Mouse (Mus musculus) erythroblast, embryonic 14.5 days (primary cell): ENCODE measurements around the gene Sorbs1. TPM values are rescaled to one million over a fixed set of nuclear protein-coding genes. Genes with fewer than 3 reads are reported as not detected.

Experiments
- H3K27me3 ChIP-seq: 2 replicates; pipeline ENCODE4 v1.6.1; 2012; ENCODE audit warnings: inconsistent platforms; ENCODE audit not compliant: control insufficient read depth
- H3K36me3 ChIP-seq: 2 replicates; pipeline ENCODE4 v1.6.1; 2012; ENCODE audit warnings: mild to moderate bottlenecking, inconsistent platforms; ENCODE audit not compliant: control insufficient read depth
- H3K4me1 ChIP-seq: 2 replicates; pipeline ENCODE4 v1.6.1; 2012; ENCODE audit warnings: inconsistent platforms; ENCODE audit not compliant: control insufficient read depth
- H3K4me3 ChIP-seq: replicated peaks from 2 replicates; pipeline ENCODE3; 2012; ENCODE audit warnings: moderate library complexity, mild to moderate bottlenecking, inconsistent platforms
- H3K9me3 ChIP-seq: 2 replicates; pipeline ENCODE4 v1.6.1; 2012; ENCODE audit warnings: low read length, inconsistent platforms, mixed read lengths; ENCODE audit not compliant: control insufficient read depth
- GATA1 ChIP-seq: IDR thresholded peaks from 2 replicates; pipeline ENCODE4 v1.6.1; 2012; ENCODE audit warnings: low read length, inconsistent platforms, mixed read lengths
- TAL1 ChIP-seq: IDR thresholded peaks from 3 replicates; pipeline ENCODE4 v1.6.1; 2012; ENCODE audit warnings: low read length, inconsistent platforms, mixed read lengths
- polyA plus RNA-seq: library from polyadenylated mRNA; stranded (reverse); fragments of >175 nt; gene quantifications from 2 replicates; pipeline ENCODE4 v1.2.3, GENCODE M21; 2012

Sorbs1 gene
- polyA plus RNA-seq, 1 experiment = 2.4 TPM

DNA sequence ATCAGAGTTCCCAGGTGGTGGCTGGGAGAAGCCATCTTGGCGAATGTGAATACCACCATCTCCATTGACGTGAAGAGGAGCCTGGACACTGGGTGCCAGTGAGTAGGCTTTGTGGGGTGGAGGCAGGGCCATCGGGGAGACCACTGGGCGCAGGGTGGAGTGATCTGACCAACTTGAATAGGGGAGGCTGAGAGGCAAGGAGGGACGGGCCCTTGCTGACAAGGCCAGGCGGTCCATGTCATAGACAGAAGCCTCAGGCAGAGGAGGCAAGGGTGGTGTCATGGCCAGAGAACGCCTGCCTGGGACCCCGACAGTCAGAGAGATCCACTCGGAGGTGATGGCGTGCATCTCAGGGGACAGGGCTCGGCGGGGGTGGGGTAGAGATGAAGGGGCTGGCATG is 203.7 kb downstream of the Sorbs1 start:
- peaks cover 66% of the 10 kb centered on the region for H3K36me3 ChIP-seq
- H3K9me3 ChIP-seq = no peaks in the 10 kb centered on the region
- no peak overlapping the region for H3K4me3 ChIP-seq
- H3K27me3 ChIP-seq = no peaks in the 10 kb centered on the region
- no peaks in the 10 kb centered on the region; the same call in 1 of the 2 replicates for H3K4me1 ChIP-seq
- TF ChIP-seq GATA1 (no peak), TAL1 (no peak)

DNA sequence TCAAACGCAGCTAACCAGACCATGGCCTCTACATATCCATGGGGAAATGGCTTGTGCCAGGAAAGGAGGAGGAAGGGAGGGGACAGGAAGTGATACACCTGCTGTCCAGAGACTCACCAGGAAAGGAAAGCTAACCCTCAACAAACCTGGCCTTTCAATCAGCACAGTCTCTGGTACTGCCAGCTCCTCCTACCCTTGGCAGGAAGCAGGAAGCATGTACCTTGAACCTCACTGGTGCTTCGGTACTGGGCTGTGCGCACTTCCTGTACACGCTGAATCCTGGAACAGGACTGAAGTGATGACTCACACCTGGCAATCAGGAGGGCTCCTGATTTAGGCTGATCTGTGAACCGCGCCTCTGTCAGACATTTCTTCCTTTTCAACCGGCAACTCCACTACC is 206.0 kb downstream of the Sorbs1 start:
- Histone ChIP-seq H3K27me3 (no peaks in the 10 kb centered on the region), H3K4me1 (no peaks in the 10 kb centered on the region; the same call in 1 of the 2 replicates), H3K36me3 (peaks cover 54% of the 10 kb centered on the region), H3K4me3 (no peak overlapping the region), H3K9me3 (no peaks in the 10 kb centered on the region)
- TF ChIP-seq GATA1 (no peak), TAL1 (no peak)

- H3K4me3 ChIP-seq = no peak overlapping the region
- H3K27me3 ChIP-seq = no peaks in the 10 kb centered on the region
- H3K9me3 ChIP-seq = no peaks in the 10 kb centered on the region
- no peaks in the 10 kb centered on the region; the same call in 1 of the 2 replicates for H3K4me1 ChIP-seq
- no peak for TF ChIP-seq TAL1
- no peak for TF ChIP-seq GATA1
- H3K36me3 ChIP-seq = peaks cover 56% of the 10 kb centered on the region
Measured at GRCm38 (mm10) chr19:40306631-40307030, 206.9 kb downstream of the Sorbs1 start.

DNA sequence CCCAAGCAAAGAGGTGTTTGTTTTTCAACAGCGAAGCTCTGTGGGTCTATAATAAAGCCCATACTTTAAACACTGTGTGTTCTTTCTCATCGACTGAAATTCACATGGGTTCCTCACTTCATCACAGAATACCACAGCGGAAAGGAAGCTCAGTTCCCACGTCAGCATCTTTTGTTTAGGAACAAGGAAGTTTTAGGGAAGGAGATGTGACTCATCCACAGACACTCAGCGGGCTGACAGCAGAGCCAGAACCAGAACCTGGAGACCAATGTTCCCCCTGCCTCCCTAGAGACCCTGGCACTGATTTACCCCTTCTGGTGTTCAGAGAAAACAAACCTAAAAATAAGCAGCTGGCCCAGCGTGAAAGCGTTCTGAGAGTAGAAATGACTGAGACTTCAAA is 208.1 kb downstream of the Sorbs1 start:
- peaks cover 55% of the 10 kb centered on the region for H3K36me3 ChIP-seq
- TF ChIP-seq TAL1 (no peak), GATA1 (no peak)
- no peaks in the 10 kb centered on the region for H3K27me3 ChIP-seq
- H3K9me3 ChIP-seq = no peaks in the 10 kb centered on the region
- H3K4me1 ChIP-seq = peaks cover 3% of the 10 kb centered on the region
- H3K4me3 ChIP-seq = no peak overlapping the region

GRCm38 (mm10) chr19:40302916-40303315 is 210.7 kb downstream of the Sorbs1 start:
- H3K9me3 ChIP-seq = no peaks in the 10 kb centered on the region
- H3K4me1 ChIP-seq = peaks cover 19% of the 10 kb centered on the region
- H3K4me3 ChIP-seq = no peak overlapping the region
- H3K36me3 ChIP-seq = peaks cover 57% of the 10 kb centered on the region
- TF ChIP-seq GATA1 (no peak), TAL1 (no peak)
- H3K27me3 ChIP-seq = no peaks in the 10 kb centered on the region

DNA sequence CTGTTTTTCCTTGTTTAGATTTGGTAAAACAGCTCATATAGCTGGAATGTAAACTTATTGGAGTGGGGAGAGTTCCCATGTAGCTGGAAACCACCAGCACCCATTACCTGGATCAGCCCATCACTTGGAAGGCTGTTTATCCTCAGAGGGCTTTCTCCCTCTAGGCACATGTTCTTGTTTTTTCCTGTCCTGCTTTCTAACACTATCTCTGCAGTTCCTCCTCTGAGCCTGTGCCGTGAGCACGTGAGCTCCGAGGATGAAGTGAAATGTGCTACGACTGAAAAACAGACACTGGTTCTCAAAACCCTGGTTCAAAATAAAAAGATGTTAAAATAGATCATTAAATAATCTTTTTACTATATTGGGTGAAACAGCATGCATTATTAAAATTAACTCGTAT is 211.1 kb downstream of the Sorbs1 start:
- Histone ChIP-seq H3K36me3 (peaks cover 55% of the 10 kb centered on the region), H3K27me3 (no peaks in the 10 kb centered on the region), H3K4me1 (peaks cover 24% of the 10 kb centered on the region), H3K4me3 (no peak overlapping the region), H3K9me3 (no peaks in the 10 kb centered on the region)
- TF ChIP-seq TAL1 (no peak), GATA1 (no peak)

DNA sequence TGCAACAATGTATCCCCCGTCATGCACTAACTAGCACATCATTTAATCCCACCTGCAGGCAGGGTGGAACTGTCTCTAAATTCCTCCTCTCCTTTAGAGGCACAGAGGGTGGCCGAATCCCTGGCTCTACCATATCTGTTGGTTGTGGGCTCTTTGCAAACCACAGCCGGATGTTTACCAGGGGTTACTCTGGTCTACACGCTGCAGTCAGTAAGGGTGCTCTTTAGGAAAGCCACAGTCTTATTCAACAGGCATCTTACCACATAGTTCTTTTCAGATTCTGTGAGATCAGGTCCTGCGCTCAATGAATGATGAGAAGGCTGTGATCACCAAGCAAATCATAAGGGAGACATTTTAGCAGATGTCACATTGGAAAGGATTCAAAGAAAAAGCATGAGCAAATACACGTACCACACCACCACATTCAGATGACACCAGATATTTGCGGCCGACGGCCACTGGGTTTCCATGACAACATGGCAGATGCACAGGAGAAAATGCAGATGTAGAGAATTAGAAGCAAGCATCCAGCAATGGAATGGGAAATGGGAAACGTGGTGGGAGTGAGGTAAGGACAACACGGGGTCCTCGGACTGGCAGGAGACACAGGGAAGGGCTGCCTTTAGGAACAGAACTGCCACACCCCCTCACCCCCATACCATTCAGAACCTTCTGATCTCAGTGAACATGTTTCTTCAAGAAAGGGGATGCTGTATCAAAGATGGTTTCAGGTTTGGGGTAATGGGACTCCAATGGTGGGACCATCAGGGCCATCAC is 213.4 kb downstream of the Sorbs1 start:
- H3K36me3 ChIP-seq = peaks cover 54% of the 10 kb centered on the region
- H3K4me3 ChIP-seq = no peak overlapping the region
- H3K4me1 ChIP-seq = peaks cover 46% of the 10 kb centered on the region
- TF ChIP-seq GATA1 (no peak), TAL1 (no peak)
- H3K9me3 ChIP-seq = no peaks in the 10 kb centered on the region
- H3K27me3 ChIP-seq = no peaks in the 10 kb centered on the region

DNA sequence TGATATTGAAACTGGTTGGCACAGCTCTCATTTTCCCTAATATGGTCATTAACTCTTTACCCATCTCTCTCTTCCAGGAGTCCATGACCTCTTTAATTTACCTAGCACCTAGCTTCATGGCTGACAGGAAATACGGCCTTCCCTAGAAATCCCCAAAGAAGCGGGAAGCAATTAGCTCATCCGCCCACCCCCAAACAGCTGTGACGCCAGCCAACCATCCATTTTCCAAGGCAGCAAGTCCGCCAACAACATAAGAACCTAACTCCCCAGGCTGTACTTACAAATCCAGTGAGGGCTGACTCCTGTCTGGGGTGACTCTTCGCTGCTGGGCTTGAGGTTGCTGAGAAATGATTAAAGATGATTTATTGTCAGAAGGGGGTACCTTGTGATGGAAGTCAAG is 214.4 kb downstream of the Sorbs1 start:
- H3K9me3 ChIP-seq = no peaks in the 10 kb centered on the region
- H3K36me3 ChIP-seq = peaks cover 59% of the 10 kb centered on the region
- peaks cover 54% of the 10 kb centered on the region for H3K4me1 ChIP-seq
- TF ChIP-seq TAL1 (no peak), GATA1 (no peak)
- no peaks in the 10 kb centered on the region for H3K27me3 ChIP-seq
- H3K4me3 ChIP-seq = no peak overlapping the region

DNA sequence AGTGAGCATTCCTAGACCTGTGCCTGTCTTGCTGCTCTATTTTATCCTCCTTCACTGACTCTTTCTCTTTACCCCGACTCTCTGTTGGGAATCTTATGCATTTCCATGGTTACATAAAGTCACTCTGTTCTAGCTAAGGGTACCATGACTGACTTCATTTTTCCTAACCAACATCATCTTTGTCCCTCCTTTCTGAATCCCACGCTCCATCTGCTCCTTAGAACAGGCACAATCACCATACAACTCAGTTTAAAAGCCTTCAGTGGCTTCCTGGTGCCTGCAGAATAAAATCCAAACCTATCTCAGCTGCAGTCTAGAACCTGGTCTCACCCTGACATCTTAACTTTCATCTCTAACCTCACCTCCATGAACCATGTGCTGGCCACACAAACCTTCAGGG is 215.0 kb downstream of the Sorbs1 start:
- peak overlapping the region; percentile 11 for H3K4me3 ChIP-seq
- peaks cover 55% of the 10 kb centered on the region for H3K4me1 ChIP-seq

More for the DNA sequence above, 215.0 kb downstream of the Sorbs1 start:
- H3K27me3 ChIP-seq = no peaks in the 10 kb centered on the region
- no peaks in the 10 kb centered on the region for H3K9me3 ChIP-seq
- H3K36me3 ChIP-seq = peaks cover 62% of the 10 kb centered on the region
- TF ChIP-seq GATA1 (no peak), TAL1 (no peak)
